Mouse (Mus musculus): Measurements from ENCODE around the gene Sema3f.
A peak's percentile ranks its signal among the peaks of the same experiment; 100 is the strongest.

Sema3f gene

GRCm38 (mm10) chr9:107659551-107659950 is 50.7 kb downstream of the Sema3f start:
- peak; percentile 59 for DNase-seq

GRCm38 (mm10) chr9:107658096-107658495 is 52.2 kb downstream of the Sema3f start:
- DNase-seq = no peak

GRCm38 (mm10) chr9:107657144-107657543 is 53.1 kb downstream of the Sema3f start:
- no peak for DNase-seq

GRCm38 (mm10) chr9:107654585-107654984 is 55.7 kb downstream of the Sema3f start:
- no peak for DNase-seq

GRCm38 (mm10) chr9:107653474-107653873 is 56.8 kb downstream of the Sema3f start:
- DNase-seq = no peak

DNA sequence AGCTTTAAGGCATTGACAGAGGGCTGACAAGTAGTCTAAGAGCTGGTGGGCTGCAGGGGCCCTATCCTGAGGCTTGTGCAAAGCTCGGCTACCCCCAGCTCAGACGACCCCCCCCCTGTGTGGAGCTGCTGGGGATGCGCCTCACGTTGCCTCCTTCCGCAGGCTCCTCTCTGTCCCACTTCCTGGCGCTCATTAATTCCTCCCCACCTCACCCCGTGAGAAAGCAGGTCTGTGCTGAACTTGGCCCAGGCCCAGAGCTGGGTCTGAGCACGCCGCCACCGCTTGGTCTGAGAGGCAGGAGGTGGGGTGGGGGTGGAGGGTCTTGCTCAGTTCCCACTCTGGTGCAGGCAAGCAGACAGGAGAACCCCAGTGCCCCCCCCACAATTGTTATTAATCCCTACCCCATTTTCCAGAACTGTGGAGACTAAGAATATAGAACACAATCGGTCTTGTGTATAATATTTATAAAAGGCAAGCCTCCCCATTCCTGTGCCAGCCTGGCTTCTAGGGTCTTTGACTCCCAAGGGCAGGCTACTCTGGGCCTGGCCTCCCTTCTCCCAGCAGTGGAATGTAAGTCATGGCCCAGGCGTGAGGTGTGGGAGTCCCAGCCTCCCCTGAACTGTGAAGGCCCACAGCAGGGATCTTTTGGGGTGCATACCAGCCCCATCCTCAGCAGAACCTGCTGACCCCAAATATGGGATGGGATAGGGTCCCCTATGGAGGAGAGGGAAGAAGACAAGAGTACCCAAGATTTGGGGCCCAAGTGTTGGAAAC is 59.4 kb downstream of the Sema3f start:
- DNase-seq = no peak

DNA sequence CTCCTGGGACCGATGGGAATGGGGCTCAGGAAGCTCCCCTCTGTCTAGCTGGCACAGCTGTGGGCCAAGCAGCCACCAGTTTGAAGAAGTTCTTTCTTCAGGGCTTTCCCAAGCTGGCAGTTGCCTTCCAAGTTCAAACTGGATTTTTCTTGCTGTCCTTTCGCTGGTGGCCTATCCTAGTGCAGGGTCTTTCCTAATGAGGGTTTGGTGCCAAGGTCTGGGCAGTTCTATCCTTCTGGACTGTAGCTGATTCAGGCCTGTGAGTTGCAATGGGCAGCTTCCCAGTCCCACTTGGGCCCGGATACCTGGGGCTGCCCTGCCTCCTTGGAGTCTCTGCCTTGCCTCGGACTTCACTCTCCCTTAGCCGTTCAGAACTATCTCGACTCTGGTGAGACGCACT is 60.0 kb downstream of the Sema3f start:
- no peak for DNase-seq

DNA sequence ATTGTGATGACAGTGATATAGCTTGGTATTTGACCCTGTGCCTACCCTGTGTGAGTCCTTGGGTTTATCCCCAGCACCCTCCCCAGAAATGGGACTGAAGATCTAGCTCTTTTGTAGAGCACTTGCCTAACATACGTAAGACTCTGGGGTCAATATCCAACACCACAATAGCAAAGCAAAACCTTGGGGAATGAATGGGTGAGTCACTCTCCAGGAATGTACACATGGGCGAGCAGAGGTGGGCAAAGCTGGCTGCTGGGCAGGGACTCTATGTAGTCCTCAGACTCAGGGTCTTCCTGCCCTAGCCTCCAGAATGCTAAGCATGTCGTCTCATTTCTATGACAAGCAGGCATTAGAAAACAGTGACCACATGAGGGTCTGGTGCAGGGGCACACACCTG is 61.5 kb downstream of the Sema3f start:
- DNase-seq = no peak

DNA sequence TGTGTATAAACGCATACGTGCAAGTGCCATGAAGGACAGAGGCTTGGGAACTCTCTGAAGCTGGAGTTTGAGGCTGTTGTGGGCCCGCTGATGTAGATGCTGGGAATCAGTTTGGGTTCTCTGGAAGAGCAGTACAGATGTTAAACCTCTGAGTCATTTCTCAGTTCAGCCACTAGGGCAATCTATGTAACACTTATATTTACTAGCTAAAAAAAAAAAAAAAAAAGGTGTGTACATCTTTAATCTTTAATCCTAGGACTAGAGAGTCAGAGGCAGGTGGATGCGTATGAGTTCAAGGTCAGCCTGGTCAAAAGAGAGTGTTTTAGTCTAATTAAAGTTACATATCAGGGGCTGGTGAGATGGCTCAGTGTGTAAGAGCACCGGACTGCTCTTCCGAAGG is 63.3 kb downstream of the Sema3f start:
- no peak for DNase-seq

DNA sequence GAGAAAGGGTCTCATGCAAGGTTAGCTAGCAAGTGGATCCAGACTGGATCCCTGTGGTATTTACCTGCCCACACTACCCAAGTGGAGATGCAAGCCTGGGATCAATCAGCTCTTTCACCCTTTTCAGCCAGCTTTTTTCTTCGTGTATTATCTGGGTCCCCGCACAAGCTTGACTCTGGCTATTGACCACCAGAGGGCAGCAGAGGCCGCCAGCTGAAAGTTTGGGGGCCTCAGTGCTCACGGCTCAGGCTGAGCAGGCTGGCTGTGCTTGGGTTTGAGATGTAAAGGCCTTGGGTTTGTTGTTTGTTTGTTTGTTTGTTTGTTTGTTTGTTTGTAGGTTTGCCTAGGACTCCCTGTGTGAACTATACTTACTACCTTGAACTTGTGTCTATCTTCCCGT is 64.7 kb downstream of the Sema3f start:
- peak; percentile 70 for DNase-seq

GRCm38 (mm10) chr9:107645153-107645510 is 65.1 kb downstream of the Sema3f start:
- no peak for DNase-seq

DNA sequence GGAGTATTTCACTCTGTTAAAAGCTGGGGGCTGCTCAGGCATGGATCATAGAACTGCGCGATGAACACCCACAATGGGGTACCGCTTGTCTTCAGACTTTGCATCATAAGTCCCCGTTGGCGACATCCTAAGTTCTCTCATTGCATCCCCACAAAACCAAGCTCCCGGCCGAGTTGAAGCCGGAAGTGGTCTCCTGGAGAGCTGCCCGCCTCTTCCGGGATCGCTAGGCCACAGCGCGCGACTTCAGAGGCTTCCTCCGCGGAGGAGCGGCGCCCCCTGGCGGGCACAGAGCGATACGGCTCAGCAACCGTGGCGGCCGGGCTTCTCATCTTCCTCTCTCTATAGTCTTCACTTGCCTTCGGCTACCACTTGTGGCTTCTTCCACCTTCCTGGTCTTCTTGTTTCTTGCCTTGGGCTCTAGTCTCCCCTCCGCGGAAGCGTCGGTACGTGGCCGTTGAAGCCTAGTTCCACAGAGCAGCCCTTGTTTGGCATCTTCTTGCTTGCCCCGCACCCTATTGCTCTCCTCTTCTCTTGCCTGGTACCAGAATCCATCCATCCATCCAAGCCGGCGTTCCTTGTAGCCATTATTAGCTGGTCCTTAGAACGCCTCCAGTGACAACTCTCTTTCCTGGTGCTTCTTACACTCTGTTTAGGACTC is 65.7 kb downstream of the Sema3f start:
- peak; percentile 89 for DNase-seq

DNA sequence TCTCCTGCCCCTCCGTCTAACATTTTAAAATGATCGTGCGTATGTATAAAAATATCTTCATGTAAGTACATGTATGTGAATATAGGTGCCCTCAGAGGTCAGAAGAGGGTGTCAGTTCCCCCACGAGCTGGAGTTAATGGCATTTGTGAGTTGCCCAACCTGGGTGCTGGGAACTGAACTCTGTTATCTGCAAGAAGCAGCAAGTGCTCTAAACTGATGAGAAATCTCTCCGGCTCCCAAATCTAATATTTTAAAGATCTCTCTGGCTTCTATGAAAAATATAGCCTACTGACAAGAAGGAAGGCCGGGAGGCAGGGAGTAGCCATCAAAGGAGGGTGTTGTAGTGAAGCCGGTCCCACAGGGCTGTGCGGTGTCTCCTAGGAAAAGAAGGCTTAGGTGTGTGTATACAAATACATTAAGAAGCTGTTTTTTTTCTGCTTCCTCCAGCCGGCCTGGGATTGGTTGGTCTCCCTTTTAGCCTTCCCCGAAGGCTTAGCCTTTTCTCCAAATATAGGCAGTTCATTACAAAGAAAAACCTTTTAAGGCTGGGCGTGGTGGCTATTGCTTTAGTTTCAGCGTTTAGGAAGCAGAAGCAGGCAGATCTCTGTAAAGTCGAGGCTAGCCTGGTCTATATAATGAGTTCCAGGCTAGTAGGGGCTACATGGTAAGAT is 66.6 kb downstream of the Sema3f start:
- peak; percentile 26 for DNase-seq

DNA sequence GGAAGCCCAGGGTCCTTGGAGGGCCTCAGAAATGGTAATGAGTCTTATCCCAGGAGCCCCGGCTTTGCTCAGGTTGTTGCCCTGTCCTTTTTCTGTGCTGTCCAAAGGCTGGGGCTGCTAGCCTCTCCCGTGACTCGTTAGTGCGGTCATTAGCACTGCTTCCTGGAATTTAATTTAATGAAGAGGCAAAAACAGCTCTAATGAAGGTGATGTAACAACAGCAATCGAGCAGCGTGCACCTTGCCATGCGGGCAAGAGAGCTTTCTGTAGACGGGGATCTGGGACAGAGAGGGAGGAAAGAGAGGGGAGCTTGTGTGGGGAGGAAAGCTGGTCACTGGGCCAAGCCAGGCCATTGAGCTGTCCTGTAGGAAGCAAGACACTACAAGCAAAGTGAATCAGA is 68.6 kb downstream of the Sema3f start:
- DNase-seq = no peak

DNA sequence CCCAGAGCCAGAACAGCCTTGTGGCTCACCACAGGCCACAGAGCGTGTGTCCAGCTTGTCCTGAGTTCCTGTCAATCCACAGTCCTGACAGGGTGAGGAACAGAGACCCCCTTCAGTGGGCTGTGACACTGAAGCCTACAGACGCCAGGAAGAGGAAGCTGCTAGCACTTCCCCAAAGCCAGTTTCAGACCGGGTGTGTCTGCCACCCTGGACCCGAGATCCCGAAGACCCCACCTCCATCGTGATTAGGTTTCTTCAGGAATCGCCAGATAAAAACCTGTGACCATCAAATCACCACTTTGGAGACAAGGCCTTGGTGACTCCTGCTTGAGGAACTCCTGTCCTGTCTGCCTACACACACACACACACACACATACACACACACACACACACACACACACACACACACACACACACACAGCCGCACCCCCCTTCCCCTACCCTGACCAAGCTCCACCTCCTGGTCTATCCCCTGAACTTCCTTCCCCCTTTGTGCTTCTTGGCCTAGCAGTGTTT is 70.0 kb downstream of the Sema3f start:
- peak; percentile 25 for DNase-seq

DNA sequence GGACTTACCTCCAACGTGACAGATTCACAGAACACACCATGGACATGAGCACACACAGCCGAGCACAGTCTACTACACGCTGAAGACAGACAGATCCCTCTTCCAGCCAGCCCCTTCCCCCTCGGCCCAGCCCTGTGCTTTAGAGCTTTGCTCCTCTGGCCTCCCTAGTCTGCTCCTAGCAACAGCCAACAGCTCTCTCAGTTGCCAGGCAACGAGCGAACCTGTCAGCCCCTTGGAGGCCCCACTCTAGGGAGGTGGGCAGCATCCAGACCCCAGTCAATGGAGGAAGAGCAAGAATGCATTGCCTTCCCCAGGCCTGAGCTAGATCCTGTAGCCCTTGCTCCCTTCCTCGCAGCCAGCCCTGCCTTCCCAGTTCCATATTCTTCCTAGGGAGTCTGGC is 73.2 kb downstream of the Sema3f start:
- peak; percentile 51 for DNase-seq

GRCm38 (mm10) chr9:107635279-107636028 is 74.8 kb downstream of the Sema3f start, which contains the start of gene Gnai2:
TSS of gene Gnai2 (minus strand) at chr9:107635367.
- DNase-seq = peak; percentile 96

- peak; percentile 42 for DNase-seq
Observed at GRCm38 (mm10) chr9:107634406-107635278, 75.6 kb downstream of the Sema3f start.

DNA sequence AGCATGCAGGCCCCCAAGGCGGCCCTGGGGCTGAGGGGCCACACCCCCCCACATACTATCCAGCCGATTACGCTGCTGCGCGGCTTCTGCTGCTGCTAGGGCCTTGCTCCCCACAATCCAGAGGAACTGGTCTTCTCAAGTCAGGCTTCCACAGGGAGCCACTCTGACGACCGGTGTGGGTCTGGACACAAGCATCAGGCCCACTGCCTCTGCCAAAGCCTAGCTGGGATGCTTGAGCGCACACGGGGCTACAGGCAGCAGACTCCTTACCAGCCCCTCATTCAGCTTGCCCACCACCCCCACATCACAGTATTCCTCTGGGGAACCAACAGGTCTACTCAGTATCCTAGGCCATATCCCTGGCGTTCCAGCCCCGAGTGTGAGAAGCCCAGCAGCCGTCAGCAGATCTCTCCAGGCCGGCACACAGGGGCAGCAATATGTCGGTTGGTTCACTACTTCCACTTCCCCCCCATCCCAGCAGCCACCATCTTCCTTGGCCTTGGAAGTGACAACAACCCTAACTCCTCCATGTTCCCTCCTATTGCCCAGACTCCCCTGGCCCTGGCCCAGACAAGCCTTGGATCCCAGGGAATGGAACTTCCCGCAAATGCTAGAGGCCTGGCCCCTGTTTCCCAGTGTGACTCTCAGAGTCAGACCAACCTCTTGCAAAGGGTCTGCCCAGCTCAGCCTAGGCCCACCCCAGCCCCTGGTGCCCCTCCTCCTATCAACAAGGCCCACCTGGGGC is 76.4 kb downstream of the Sema3f start:
- peak; percentile 66 for DNase-seq

- DNase-seq = peak; percentile 65
Observed at GRCm38 (mm10) chr9:107633091-107633660, 77.1 kb downstream of the Sema3f start.

GRCm38 (mm10) chr9:107632478-107632877 is 77.8 kb downstream of the Sema3f start:
- DNase-seq = peak; percentile 73
